Mouse (Mus musculus) ES-E14 (cell line): ENCODE data around the gene Ugt1a8. TPM values are rescaled to one million over a fixed set of nuclear protein-coding genes. Genes with fewer than 3 reads are reported as not detected.
"Not testable (repeated sequence)": the region's sequence is repeated elsewhere in the genome, so short reads cannot be mapped to it uniquely, and the experiment has no call there.

Experiments
- DNase-seq: peaks from one replicate; pipeline ENCODE4 v3.0.0-alpha.2; 2013; ENCODE audit warnings: low read depth, low spot score
- H3K27ac ChIP-seq: 2 replicates; pipeline ENCODE4 v1.5.1; 2012; ENCODE audit warnings: low read depth, mild to moderate bottlenecking, low read length, moderate library complexity, mixed read lengths; ENCODE audit not compliant: poor library complexity, insufficient read depth, severe bottlenecking
- H3K36me3 ChIP-seq: 2 replicates; pipeline ENCODE4 v1.6.1; 2012; ENCODE audit warnings: mild to moderate bottlenecking, low read length, moderate library complexity, mixed read lengths; ENCODE audit not compliant: control insufficient read depth, poor library complexity, insufficient read depth, severe bottlenecking
- H3K4me1 ChIP-seq, 2 experiments: fragments of 150-350 bp in 1 of 2; sonication (generic) in 1 of 2; 2 replicates each; pipeline ENCODE4 v1.6.1; 2012; ENCODE audit warnings: low read length in 2 of 2, mild to moderate bottlenecking in 1 of 2, mixed read lengths in 1 of 2; ENCODE audit not compliant: control insufficient read depth in 2 of 2, insufficient read depth in 2 of 2, poor library complexity in 1 of 2
- H3K4me3 ChIP-seq, 2 experiments: fragments of 150-350 bp in 1 of 2; sonication (generic) in 1 of 2; 2 replicates each; pipeline ENCODE4 v1.5.1; 2012; ENCODE audit warnings: low read length in 2 of 2, low read depth in 1 of 2, mild to moderate bottlenecking in 1 of 2, mixed read lengths in 1 of 2; ENCODE audit not compliant: insufficient read depth in 1 of 2, poor library complexity in 1 of 2, severe bottlenecking in 1 of 2
- H3K9ac ChIP-seq: 2 replicates; pipeline ENCODE4 v1.6.1; 2012; ENCODE audit warnings: low read depth, mild to moderate bottlenecking, low read length, mixed read lengths; ENCODE audit not compliant: poor library complexity, insufficient read depth, severe bottlenecking
- H3K9me3 ChIP-seq: fragments of 150-350 bp; sonication (generic); 2 replicates; pipeline ENCODE4 v1.6.1; 2012; ENCODE audit warnings: low read depth, mild to moderate bottlenecking, low read length; ENCODE audit not compliant: control insufficient read depth, insufficient read depth
- CHD2 ChIP-seq: IDR thresholded peaks from 2 replicates; pipeline ENCODE4 v1.6.1; 2014; ENCODE audit warnings: mild to moderate bottlenecking, low read depth, low read length, inconsistent platforms
- HCFC1 ChIP-seq: IDR thresholded peaks from 2 replicates; pipeline ENCODE4 v1.6.1; 2012; ENCODE audit warnings: low read length, inconsistent platforms, borderline replicate concordance; ENCODE audit not compliant: insufficient read depth
- MAFK ChIP-seq: IDR thresholded peaks from 2 replicates; pipeline ENCODE4 v1.6.1; 2014; ENCODE audit warnings: mild to moderate bottlenecking, low read depth, low read length, inconsistent platforms; ENCODE audit not compliant: insufficient read depth
- ZC3H11A ChIP-seq: IDR thresholded peaks from 2 replicates; pipeline ENCODE4 v1.6.1; 2012; ENCODE audit warnings: low read depth, mild to moderate bottlenecking, inconsistent platforms, low read length, borderline replicate concordance
- ZNF384 ChIP-seq: IDR thresholded peaks from 2 replicates; pipeline ENCODE4 v1.6.1; 2012; ENCODE audit warnings: low read depth, low read length, inconsistent platforms
- in situ Hi-C, 2 experiments: fragments of 600-800 bp; cut with MboI; formaldehyde crosslinking; loops; one replicate each; pipeline ENCODE4 v1.15.1; 2025; ENCODE audit warnings: low sequenced_read_pairs in 2 of 2, inconsistent platforms in 1 of 2; ENCODE audit not compliant: unreplicated experiment in 2 of 2
- total RNA-seq: library from RNA; depleted of rRNA; stranded (reverse); fragments of 300-350 nt; gene quantifications from 2 replicates; pipeline ENCODE4 v1.2.3, GENCODE M21; 2012

The Ugt1a8 gene
- total RNA-seq, 1 experiment, result not detected

GRCm38 (mm10) chr1:88136646-88137045, 49.0 kb downstream of the Ugt1a8 start:
- Histone ChIP-seq H3K27ac (no peak overlapping the region), H3K36me3 (no peaks in the 10 kb centered on the region), H3K9me3 (no peaks in the 10 kb centered on the region), H3K4me3 (no peak overlapping the region), H3K4me1 (0 out of 4 replicates have a peak, but pooled peaks cover 0 to 2% of the 10 kb centered on the region in 2 experiments), H3K9ac (no peak overlapping the region)
- no peak for DNase-seq
- TF ChIP-seq MAFK (no peak), ZC3H11A (no peak), ZNF384 (no peak), CHD2 (no peak), HCFC1 (no peak)
- in situ Hi-C loops, result no loop called here

- Histone ChIP-seq H3K36me3 (no peaks in the 10 kb centered on the region), H3K9ac (no peak overlapping the region), H3K4me1 (0 out of 4 replicates have a peak, but pooled peaks cover 0 to 2% of the 10 kb centered on the region in 2 experiments), H3K9me3 (no peaks in the 10 kb centered on the region), H3K4me3 (no peak overlapping the region), H3K27ac (no peak overlapping the region)
- TF ChIP-seq CHD2, result no peak
- TF ChIP-seq ZNF384, result no peak
- no peak for TF ChIP-seq MAFK
- no peak for TF ChIP-seq ZC3H11A
- no peak for TF ChIP-seq HCFC1
- in situ Hi-C loops, result no loop called here
- DNase-seq, result no peak
These were observed 49.7 kb downstream of the Ugt1a8 start for GRCm38 (mm10) chr1:88137264-88137663.

- no peak for DNase-seq
- Histone ChIP-seq H3K9ac (no peak overlapping the region), H3K36me3 (no peaks in the 10 kb centered on the region), H3K4me1 (0 out of 4 replicates have a peak, but pooled peaks cover 0 to 2% of the 10 kb centered on the region in 2 experiments), H3K9me3 (no peaks in the 10 kb centered on the region), H3K27ac (no peak overlapping the region), H3K4me3 (no peak overlapping the region)
- in situ Hi-C loops, result no loop called here
- TF ChIP-seq MAFK (no peak), CHD2 (no peak), ZNF384 (no peak), ZC3H11A (no peak), HCFC1 (no peak)
These were observed 50.5 kb downstream of the Ugt1a8 start for GRCm38 (mm10) chr1:88138145-88138544.

GRCm38 (mm10) chr1:88140492-88140891, 52.9 kb downstream of the Ugt1a8 start:
- H3K36me3 ChIP-seq, DNase-seq, H3K27ac ChIP-seq, H3K9ac ChIP-seq, H3K4me1 ChIP-seq, H3K9me3 ChIP-seq, in situ Hi-C loops, H3K4me3 ChIP-seq: not testable (repeated sequence)
- TF ChIP-seq MAFK, result 0 out of 2 replicates have a peak, but pooled peaks have one; percentile 18

GRCm38 (mm10) chr1:88143966-88144675, 56.5 kb downstream of the Ugt1a8 start:
- H3K36me3 ChIP-seq, in situ Hi-C loops, H3K27ac ChIP-seq, H3K4me3 ChIP-seq, DNase-seq, H3K9ac ChIP-seq, H3K9me3 ChIP-seq, H3K4me1 ChIP-seq: not testable (repeated sequence)

- not testable (repeated sequence) for H3K4me1 ChIP-seq, H3K9me3 ChIP-seq
- DNase-seq, result peak; percentile 29
These were observed 57.7 kb downstream of the Ugt1a8 start for GRCm38 (mm10) chr1:88145278-88145677.

GRCm38 (mm10) chr1:88150133-88150532, 62.5 kb downstream of the Ugt1a8 start:
- H3K4me1 ChIP-seq, DNase-seq, H3K9ac ChIP-seq, H3K4me3 ChIP-seq, in situ Hi-C loops, H3K36me3 ChIP-seq, H3K9me3 ChIP-seq, H3K27ac ChIP-seq: not testable (repeated sequence)

More at GRCm38 (mm10) chr1:88145278-88145677, 57.7 kb downstream of the Ugt1a8 start:
- H3K27ac ChIP-seq, in situ Hi-C loops, H3K9ac ChIP-seq, H3K4me3 ChIP-seq, H3K36me3 ChIP-seq: not testable (repeated sequence)
